Mouse (Mus musculus): ENCODE data around the gene Ddx23.

The Ddx23 gene

GRCm38 (mm10) chr15:98604041-98604575 lies 58.6 kb downstream of the Ddx23 start:
- no peak for DNase-seq

GRCm38 (mm10) chr15:98602921-98603458 lies 59.7 kb downstream of the Ddx23 start:
- DNase-seq: no peak

- DNase-seq: no peak
Observed at GRCm38 (mm10) chr15:98602191-98602881, 60.4 kb downstream of the Ddx23 start.

GRCm38 (mm10) chr15:98601832-98602190 lies 60.9 kb downstream of the Ddx23 start:
- DNase-seq: no peak

- DNase-seq: no peak
Observed at GRCm38 (mm10) chr15:98600036-98600709, 62.5 kb downstream of the Ddx23 start.

GRCm38 (mm10) chr15:98596609-98597008 lies 66.1 kb downstream of the Ddx23 start:
- no peak for DNase-seq

Data from right cerebral cortex, adult 18-20 months (tissue).